Mouse (Mus musculus) embryonic stem cell, embryonic (primary cell): ENCODE measurements at regions not wholly inside any gene's neighbourhood (a gene's known extent, or its start where the extent isn't known, plus 50 kb on each side); places are given as distances from the start of the nearest gene placed in this dataset.

Experiments used
- CTCF ChIA-PET, 4 experiments: fragments of 300-600 bp in 2 of 4; fragments of 350-600 bp in 2 of 4; sonication (Branson Sonifier 250); formaldehyde crosslinking; loops; one replicate each; lab custom pipeline; 2022; ENCODE audit warnings: inconsistent platforms in 2 of 4; lab: Charles Lee
- POLR2A ChIA-PET, 4 experiments: fragments of 300-600 bp in 2 of 4; fragments of 350-600 bp in 2 of 4; sonication (Branson Sonifier 250); formaldehyde crosslinking; loops; one replicate each; lab custom pipeline; 2022; ENCODE audit warnings: antibody characterized with exemption in 4 of 4, inconsistent platforms in 1 of 4; lab: Charles Lee

DNA sequence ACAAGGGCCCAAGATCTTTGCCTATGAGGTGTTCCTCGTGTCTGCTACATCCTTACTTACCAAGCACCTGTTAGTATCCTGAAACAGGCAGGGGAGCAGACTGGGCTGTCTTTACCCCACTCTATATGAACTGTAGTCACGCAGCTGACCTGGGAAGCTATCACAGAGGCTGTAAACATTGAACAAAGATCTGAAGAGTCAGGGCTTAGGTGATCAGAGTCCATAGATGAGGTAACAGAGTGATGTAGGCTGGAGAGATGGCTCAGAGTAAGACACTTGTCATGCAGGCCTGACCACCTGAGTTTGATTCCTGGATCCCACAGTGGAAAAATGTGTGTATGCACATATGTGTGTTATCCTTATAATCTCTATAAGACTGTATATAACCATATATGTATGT, 172.3 kb upstream of the Map3k1 start:
- CTCF ChIA-PET: no interaction called here

GRCm38 (mm10) chr13:111982796-111983460, 174.1 kb upstream of the Map3k1 start:
- POLR2A ChIA-PET: interaction anchor here in 3 of 4 experiments (0.5 to 0.6 kb wide), 4 partner anchors 15 to 548 kb away, joined by 3 to 4 read pairs (median 3); no protein-coding TSS in a partner anchor
- CTCF ChIA-PET: interaction anchor here in 1 of 4 experiments (0.6 kb wide), 1 partner anchor 166 kb away, joined by 4 read pairs; no protein-coding TSS in a partner anchor

More for the DNA sequence above, 172.3 kb upstream of the Map3k1 start:
- POLR2A ChIA-PET: no interaction called here

GRCm38 (mm10) chr13:111984081-111984574, 175.3 kb upstream of the Map3k1 start:
- POLR2A ChIA-PET: interaction anchor here in 1 of 4 experiments (1.0 kb wide), 1 partner anchor 17 kb away, joined by 3 read pairs; no protein-coding TSS in a partner anchor
- CTCF ChIA-PET: no interaction called here

DNA sequence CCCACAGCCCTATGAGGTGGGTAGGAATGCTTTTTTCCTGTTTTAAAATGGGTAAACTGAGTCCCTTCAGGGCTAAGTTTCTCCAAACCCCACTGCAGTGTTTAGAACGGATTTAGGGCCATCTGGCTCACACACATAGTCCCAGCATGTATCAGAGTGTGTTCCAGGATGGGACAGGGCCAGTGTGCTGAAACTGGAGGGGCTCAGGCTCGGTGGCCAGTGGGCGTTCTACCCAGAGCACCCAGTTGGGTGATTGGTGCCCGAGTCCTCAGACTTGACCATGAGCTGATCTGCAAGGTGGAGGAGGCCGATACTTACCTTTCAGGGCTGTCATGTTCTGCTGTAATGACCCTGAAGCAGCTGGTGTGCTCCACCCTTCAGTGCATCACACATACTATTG, 176.6 kb upstream of the Map3k1 start:
- ChIA-PET CTCF (interaction anchor here in 1 of 4 experiments (0.6 kb wide), 1 partner anchor 20 kb away, joined by 3 read pairs; no protein-coding TSS in a partner anchor), POLR2A (interaction anchor here in 1 of 4 experiments (0.7 to 1.2 kb wide), 2 partner anchors 225 to 482 kb away, joined by 3 to 7 read pairs; no protein-coding TSS in a partner anchor)

DNA sequence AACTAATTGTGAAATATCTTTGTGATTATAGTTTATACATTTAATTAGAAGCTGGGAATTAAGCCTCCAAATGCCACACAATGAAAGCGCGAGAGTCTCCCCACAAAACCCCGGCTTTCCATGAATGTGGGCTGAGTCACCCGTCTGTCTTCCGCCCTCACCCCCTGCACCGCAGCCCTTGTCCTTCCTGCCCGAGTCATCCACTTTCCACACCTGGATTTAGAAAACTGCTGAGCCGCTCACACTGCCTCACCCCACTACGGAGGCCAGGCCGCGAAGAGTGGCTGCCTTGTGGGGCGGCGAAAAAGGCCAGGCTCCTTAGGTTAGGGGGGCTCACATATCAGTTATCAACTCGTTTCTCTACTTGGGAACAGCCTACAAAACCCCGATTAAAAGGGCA, 177.9 kb upstream of the Map3k1 start:
- CTCF ChIA-PET: interaction anchor here in 1 of 4 experiments (0.6 kb wide), 2 partner anchors 115 to 587 kb away, joined by 3 to 6 read pairs; no protein-coding TSS in a partner anchor
- POLR2A ChIA-PET: interaction anchor here in 1 of 4 experiments (0.6 to 1.2 kb wide), 5 partner anchors 14 to 226 kb away, joined by 3 to 8 read pairs (median 3); no protein-coding TSS in a partner anchor

GRCm38 (mm10) chr13:111987420-111987819, 178.6 kb upstream of the Map3k1 start:
- ChIA-PET CTCF (no interaction called here), POLR2A (interaction anchor here in 1 of 4 experiments (0.7 to 0.9 kb wide), 3 partner anchors 13 to 68 kb away, joined by 3 to 8 read pairs (median 4); no protein-coding TSS in a partner anchor)

DNA sequence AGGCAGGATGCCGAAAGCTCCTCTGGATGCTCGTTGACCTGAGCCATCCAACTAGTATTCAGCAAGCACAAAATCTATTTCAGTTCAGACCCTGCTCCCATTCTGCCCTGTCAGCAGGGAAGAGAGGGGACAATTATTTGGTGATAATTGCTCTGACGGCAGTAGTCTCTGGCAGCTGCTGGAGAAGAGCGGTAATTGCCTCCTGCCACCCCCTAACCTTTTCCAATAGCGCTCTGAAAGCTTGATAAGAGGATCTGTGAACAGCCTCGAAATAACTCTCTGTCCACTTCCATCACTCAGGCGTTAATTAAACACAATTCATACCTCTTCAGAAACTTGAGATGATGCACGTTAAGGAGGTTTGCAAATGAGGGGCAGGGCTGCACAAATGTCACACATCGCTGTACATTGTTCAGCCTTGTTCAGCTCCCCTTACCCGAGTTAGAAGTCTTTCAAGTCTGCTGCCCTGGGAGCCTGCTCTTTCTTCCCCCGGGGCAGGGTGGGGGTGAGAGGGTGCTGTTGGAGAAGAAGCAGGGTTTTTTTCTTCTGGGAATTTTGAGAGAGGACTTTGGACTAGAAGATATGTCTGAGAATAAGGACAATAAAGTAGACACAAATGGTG, 182.2 kb upstream of the Map3k1 start:
- ChIA-PET CTCF (no interaction called here), POLR2A (interaction anchor here in 2 of 4 experiments (1.2 to 1.8 kb wide), 4 partner anchors 10 to 197 kb away, joined by 3 to 6 read pairs (median 4); no protein-coding TSS in a partner anchor)

GRCm38 (mm10) chr13:111992075-111992847, 183.5 kb upstream of the Map3k1 start:
- ChIA-PET POLR2A (no interaction called here), CTCF (interaction anchor here in 2 of 4 experiments (0.5 to 0.6 kb wide), 2 partner anchors 126 to 172 kb away, joined by 3 to 5 read pairs; no protein-coding TSS in a partner anchor)

GRCm38 (mm10) chr13:111994862-111995490, 186.2 kb upstream of the Map3k1 start:
- POLR2A ChIA-PET: no interaction called here
- CTCF ChIA-PET: no interaction called here

- POLR2A ChIA-PET: interaction anchor here in 3 of 4 experiments (0.6 to 1.3 kb wide), 3 partner anchors 76 to 1598 kb away, joined by 3 to 18 read pairs (median 3); no protein-coding TSS in a partner anchor
- CTCF ChIA-PET: no interaction called here
Observed at GRCm38 (mm10) chr13:111995716-111996115, 186.9 kb upstream of the Map3k1 start.

DNA sequence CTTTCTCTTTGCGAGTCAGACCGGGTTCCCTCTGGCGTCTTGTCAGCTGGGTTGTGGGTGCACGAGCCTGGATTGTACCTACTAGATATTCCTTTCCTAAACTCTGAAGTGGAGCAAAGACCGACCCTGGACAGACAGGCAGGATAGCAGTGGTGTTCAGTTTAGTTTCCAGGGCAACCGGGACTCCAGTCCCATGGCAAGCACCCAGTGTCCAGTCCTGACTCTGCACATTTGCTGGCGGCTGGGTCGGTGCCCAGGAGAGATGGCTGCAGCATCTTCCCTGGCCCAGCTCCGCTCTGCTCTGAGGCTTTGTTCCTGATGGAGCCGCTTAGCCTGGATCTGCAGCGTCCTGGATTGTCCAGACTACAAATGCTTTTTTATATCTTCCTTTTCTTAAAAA, 188.1 kb upstream of the Map3k1 start:
- ChIA-PET CTCF (no interaction called here), POLR2A (interaction anchor here in 2 of 4 experiments (0.6 to 1.3 kb wide), 2 partner anchors 77 to 205 kb away, joined by 3 to 5 read pairs; no protein-coding TSS in a partner anchor)

DNA sequence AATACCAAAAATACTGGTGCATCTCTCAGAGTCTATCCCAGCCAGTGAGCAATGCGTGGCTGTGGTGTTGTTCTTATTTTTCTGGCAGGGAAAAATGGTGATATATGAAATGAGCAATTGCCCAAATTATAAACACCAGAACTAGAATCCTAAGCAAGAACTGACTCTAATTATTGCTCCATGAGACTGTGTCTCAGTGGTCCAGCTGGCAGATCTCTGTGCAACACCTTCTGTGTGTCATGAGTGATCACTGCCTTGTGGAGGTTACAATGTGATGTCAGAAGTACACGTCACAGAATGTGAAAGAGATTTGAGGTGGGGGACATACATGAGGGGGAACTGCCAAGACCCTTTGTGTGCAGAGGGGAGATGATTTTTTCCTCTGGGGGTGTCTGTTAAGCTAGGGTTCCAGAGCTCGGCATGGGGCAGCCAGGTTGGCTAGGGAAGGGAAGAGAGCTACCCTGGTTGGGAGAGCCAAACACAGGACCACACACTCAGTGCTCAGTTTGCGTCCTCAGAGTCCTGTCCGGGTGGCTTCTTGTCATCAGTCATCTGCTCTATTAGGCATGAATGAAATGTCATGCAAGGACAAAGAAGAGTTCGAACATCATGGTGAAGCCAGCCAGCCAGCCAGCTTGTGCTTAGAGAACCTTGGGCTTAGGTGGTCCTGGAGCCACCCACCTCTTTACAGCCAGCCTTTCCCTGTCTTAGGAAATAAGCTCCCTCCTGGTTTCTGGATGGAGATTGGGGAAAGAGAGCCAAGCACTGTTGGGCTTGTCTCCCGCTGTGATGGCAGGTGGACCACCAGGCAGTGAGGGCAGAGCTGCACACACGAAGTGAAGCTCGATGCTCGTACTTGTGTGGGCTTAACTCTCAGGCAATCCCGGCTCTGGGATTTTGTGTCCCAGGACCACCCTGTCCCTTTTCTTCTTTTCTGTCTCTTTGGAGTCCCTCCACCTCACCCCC, 189.5 kb upstream of the Map3k1 start:
- ChIA-PET CTCF (no interaction called here), POLR2A (interaction anchor here in 3 of 4 experiments (0.6 to 1.5 kb wide), 4 partner anchors 16 to 99 kb away, joined by 3 read pairs; no protein-coding TSS in a partner anchor)

- CTCF ChIA-PET: no interaction called here
- POLR2A ChIA-PET: interaction anchor here in 1 of 4 experiments (0.7 kb wide), 1 partner anchor 191 kb away, joined by 3 read pairs; the partner anchor contains the start of gene Map3k1
Observed at GRCm38 (mm10) chr13:111999647-112000292, 191.0 kb upstream of the Map3k1 start.

GRCm38 (mm10) chr13:112000293-112000665, 191.5 kb upstream of the Map3k1 start:
- ChIA-PET POLR2A (interaction anchor here in 3 of 4 experiments (0.5 to 1.6 kb wide), 6 partner anchors 13 to 416 kb away, joined by 3 to 8 read pairs (median 4); partner anchors contain the start of genes Ankrd55 (in 1 of the 3) and Map3k1 (in 1 of the 3)), CTCF (no interaction called here)

DNA sequence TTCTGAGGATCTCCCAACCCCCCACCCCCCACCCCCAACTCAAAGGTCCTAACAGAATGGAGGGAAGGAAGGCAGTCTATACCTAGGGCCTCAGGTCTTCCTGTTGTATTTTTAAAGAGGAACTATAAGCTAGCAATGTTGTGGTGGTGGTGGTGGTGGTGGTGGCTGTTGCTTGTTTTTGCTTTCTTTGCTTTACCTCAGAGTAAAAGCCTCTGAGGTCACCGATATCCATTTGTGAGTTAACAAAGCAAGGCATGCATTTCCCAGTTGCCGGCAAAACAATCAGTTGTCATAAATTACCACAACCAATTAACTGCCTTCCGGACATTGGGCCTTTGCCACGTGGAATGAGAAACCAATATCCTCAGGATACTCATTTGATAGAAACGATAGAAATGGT, 191.9 kb upstream of the Map3k1 start:
- CTCF ChIA-PET: no interaction called here

More for the DNA sequence above, 191.9 kb upstream of the Map3k1 start:
- POLR2A ChIA-PET: interaction anchor here (0.5 to 1.8 kb wide), 27 partner anchors 9 to 564 kb away, joined by 3 to 8 read pairs (median 3); partner anchors contain the start of genes Ankrd55 (in 1 of the 4) and Map3k1 (in 1 of the 4)
